Mouse (Mus musculus): ENCODE measurements around the gene Dock1. TPM values are rescaled to one million over a fixed set of nuclear protein-coding genes. Genes with fewer than 3 reads are reported as not detected.
A peak's percentile ranks its signal among the peaks of the same experiment; 100 is the strongest.

Dock1 gene
- 15.4 and 15.5 TPM in 2 replicates for total RNA-seq (2017)

GRCm38 (mm10) chr7:134670312-134671002, at the start of gene Dock1:
Gene Dock1 (plus strand): TSS chr7:134670654.
- peak; percentile 38 to 54; a peak in 3 of 4 replicates for ATAC-seq (replicated peaks in 1 of 2; ENCODE audit: insufficient read depth in 1 of 2, low FRiP score in 2 of 2, low TSS enrichment in 1 of 2, low read depth in 1 of 2, poor library complexity in 2 of 2, severe bottlenecking in 2 of 2)

- no peak for ATAC-seq (replicated peaks in 1 of 2; ENCODE audit: insufficient read depth in 1 of 2, low FRiP score in 2 of 2, low TSS enrichment in 1 of 2, low read depth in 1 of 2, poor library complexity in 2 of 2, severe bottlenecking in 2 of 2)
These were observed 42.5 kb upstream of the Dock1 start for GRCm38 (mm10) chr7:134627906-134628305.

- no peak for ATAC-seq (replicated peaks in 1 of 2; ENCODE audit: insufficient read depth in 1 of 2, low FRiP score in 2 of 2, low TSS enrichment in 1 of 2, low read depth in 1 of 2, poor library complexity in 2 of 2, severe bottlenecking in 2 of 2)
These were observed 20.1 kb upstream of the Dock1 start for GRCm38 (mm10) chr7:134650246-134650830.

- no peak for ATAC-seq (replicated peaks in 1 of 2; ENCODE audit: insufficient read depth in 1 of 2, low FRiP score in 2 of 2, low TSS enrichment in 1 of 2, low read depth in 1 of 2, poor library complexity in 2 of 2, severe bottlenecking in 2 of 2)
These were observed 19.4 kb upstream of the Dock1 start for GRCm38 (mm10) chr7:134651071-134651470.

- ATAC-seq (replicated peaks in 1 of 2; ENCODE audit: insufficient read depth in 1 of 2, low FRiP score in 2 of 2, low TSS enrichment in 1 of 2, low read depth in 1 of 2, poor library complexity in 2 of 2, severe bottlenecking in 2 of 2) = no peak
These were observed 7.2 kb upstream of the Dock1 start for GRCm38 (mm10) chr7:134663241-134663640.

GRCm38 (mm10) chr7:134665642-134666282, 4.7 kb upstream of the Dock1 start:
- ATAC-seq (replicated peaks in 1 of 2; ENCODE audit: insufficient read depth in 1 of 2, low FRiP score in 2 of 2, low TSS enrichment in 1 of 2, low read depth in 1 of 2, poor library complexity in 2 of 2, severe bottlenecking in 2 of 2) = no peak

GRCm38 (mm10) chr7:134667271-134667702, 3.2 kb upstream of the Dock1 start:
- no peak for ATAC-seq (replicated peaks in 1 of 2; ENCODE audit: insufficient read depth in 1 of 2, low FRiP score in 2 of 2, low TSS enrichment in 1 of 2, low read depth in 1 of 2, poor library complexity in 2 of 2, severe bottlenecking in 2 of 2)

GRCm38 (mm10) chr7:134669474-134670311, 761 bp upstream of the Dock1 start:
- ATAC-seq (replicated peaks in 1 of 2; ENCODE audit: insufficient read depth in 1 of 2, low FRiP score in 2 of 2, low TSS enrichment in 1 of 2, low read depth in 1 of 2, poor library complexity in 2 of 2, severe bottlenecking in 2 of 2) = peak; percentile 51 to 59; a peak in 1 of 4 replicates

- no peak for ATAC-seq (replicated peaks in 1 of 2; ENCODE audit: insufficient read depth in 1 of 2, low FRiP score in 2 of 2, low TSS enrichment in 1 of 2, low read depth in 1 of 2, poor library complexity in 2 of 2, severe bottlenecking in 2 of 2)
These were observed 578 bp downstream of the Dock1 start for GRCm38 (mm10) chr7:134671003-134671461.

- no peak for ATAC-seq (replicated peaks in 1 of 2; ENCODE audit: insufficient read depth in 1 of 2, low FRiP score in 2 of 2, low TSS enrichment in 1 of 2, low read depth in 1 of 2, poor library complexity in 2 of 2, severe bottlenecking in 2 of 2)
These were observed 1.0 kb downstream of the Dock1 start for GRCm38 (mm10) chr7:134671467-134671901.

GRCm38 (mm10) chr7:134673135-134673534, 2.7 kb downstream of the Dock1 start:
- no peak for ATAC-seq (replicated peaks in 1 of 2; ENCODE audit: insufficient read depth in 1 of 2, low FRiP score in 2 of 2, low TSS enrichment in 1 of 2, low read depth in 1 of 2, poor library complexity in 2 of 2, severe bottlenecking in 2 of 2)

GRCm38 (mm10) chr7:134673952-134674351, 3.5 kb downstream of the Dock1 start:
- no peak for ATAC-seq (replicated peaks in 1 of 2; ENCODE audit: insufficient read depth in 1 of 2, low FRiP score in 2 of 2, low TSS enrichment in 1 of 2, low read depth in 1 of 2, poor library complexity in 2 of 2, severe bottlenecking in 2 of 2)

- no peak for ATAC-seq (replicated peaks in 1 of 2; ENCODE audit: insufficient read depth in 1 of 2, low FRiP score in 2 of 2, low TSS enrichment in 1 of 2, low read depth in 1 of 2, poor library complexity in 2 of 2, severe bottlenecking in 2 of 2)
These were observed 7.4 kb downstream of the Dock1 start for GRCm38 (mm10) chr7:134677852-134678251.

- ATAC-seq (replicated peaks in 1 of 2; ENCODE audit: insufficient read depth in 1 of 2, low FRiP score in 2 of 2, low TSS enrichment in 1 of 2, low read depth in 1 of 2, poor library complexity in 2 of 2, severe bottlenecking in 2 of 2) = no peak
These were observed 9.1 kb downstream of the Dock1 start for GRCm38 (mm10) chr7:134679314-134680158.

GRCm38 (mm10) chr7:134680161-134680560, 9.7 kb downstream of the Dock1 start:
- ATAC-seq (replicated peaks in 1 of 2; ENCODE audit: insufficient read depth in 1 of 2, low FRiP score in 2 of 2, low TSS enrichment in 1 of 2, low read depth in 1 of 2, poor library complexity in 2 of 2, severe bottlenecking in 2 of 2) = no peak

GRCm38 (mm10) chr7:134681729-134682527, 11.5 kb downstream of the Dock1 start:
- ATAC-seq (replicated peaks in 1 of 2; ENCODE audit: insufficient read depth in 1 of 2, low FRiP score in 2 of 2, low TSS enrichment in 1 of 2, low read depth in 1 of 2, poor library complexity in 2 of 2, severe bottlenecking in 2 of 2) = no peak
